Comparison of ENCODE assay signal across 9 mouse cellular contexts in the genomic region with DNA sequence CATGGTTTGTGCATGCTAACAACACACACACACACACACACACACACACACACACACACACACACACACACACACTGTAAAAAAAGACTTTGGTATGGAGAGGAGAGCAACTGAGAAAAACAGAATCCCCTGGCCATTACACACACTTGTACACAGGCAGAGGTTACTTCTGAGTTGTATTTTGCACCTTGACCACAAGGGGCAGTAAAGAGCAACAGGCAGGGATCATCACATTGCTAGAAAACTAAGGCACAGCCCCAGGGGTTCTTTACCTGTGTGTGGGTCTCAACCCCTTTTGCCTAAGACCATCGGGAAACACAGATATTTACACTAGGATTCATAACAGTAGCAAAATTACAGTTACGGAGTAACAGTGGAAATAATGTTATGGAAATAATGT. TPM values are rescaled to one million over a fixed set of nuclear protein-coding genes. Genes with fewer than 3 reads are reported as not detected.
DNase-seq lines count a peak whose midpoint lies in the region; ATAC-seq and TF ChIP-seq lines count a peak whose summit lies in the region.
"Had no signal": no experiment of that assay in that cellular context is flagged by ENCODE, and none has a peak within 500 bp of the region (broad histone marks: within the 10 kb centered on the region; RNA-seq: fewer than 3 reads in every experiment).

No protein-coding gene starts in this region.

- intact Hi-C loops in gastrocnemius, adult 2 months (cut with DNase I), result no loop called here

- H3K4me2 ChIP-seq in hindbrain, postnatal 0 days (ENCODE audit: low read depth, low read length), result no peak overlapping the region
- H3K4me2 ChIP-seq in midbrain, embryonic 13.5 days (replicated peaks), result no peak overlapping the region
- H3K4me2 ChIP-seq: limb, embryonic 13.5 days had no signal

- peak; percentile 76 for TF ChIP-seq CTCF in gastrocnemius, adult 2 months (IDR thresholded peaks at IDR 0.05)
- peak; percentile 89 for TF ChIP-seq CTCF in hindbrain, postnatal 0 days (IDR thresholded peaks at IDR 0.05; ENCODE audit: low read depth)

- ATAC-seq in hindbrain, postnatal 0 days, result 0 out of 2 replicates have a peak, but pooled peaks have one; percentile 59
- ATAC-seq in midbrain, embryonic 13.5 days, result 0 out of 2 replicates have a peak, but pooled peaks have one; percentile 20

- 52% methylated on average over 2 of the region's 2 CpGs for WGBS in hindbrain, postnatal 0 days
- WGBS in midbrain, embryonic 13.5 days, result 49% methylated on average over 2 of the region's 2 CpGs

- DNase-seq in gastrocnemius, adult 2 months, result no peak
- no peak for DNase-seq in gastrocnemius, adult 18-20 months (ENCODE audit: low spot score)
- DNase-seq in 416B (ENCODE audit: low read depth) (peak; percentile 70), adipocyte (ENCODE audit: low spot score) (peak; percentile 84)
- peak; percentile 66 for DNase-seq in hindbrain, postnatal 0 days (ENCODE audit: low spot score)
- no peak for DNase-seq in urinary bladder, adult 18-20 months (ENCODE audit: low spot score in 2 of 2)
- DNase-seq in ovary, adult 18-20 months (ENCODE audit: low spot score), result no peak

- H3K27ac ChIP-seq in gastrocnemius, adult 2 months, result no peak overlapping the region
- H3K27ac ChIP-seq in hindbrain, postnatal 0 days, result no peak overlapping the region
- H3K27ac ChIP-seq in midbrain, embryonic 13.5 days, result no peak overlapping the region
- H3K27ac ChIP-seq: limb, embryonic 13.5 days had no signal

- H3K4me3 ChIP-seq in gastrocnemius, adult 2 months, result no peak overlapping the region
- H3K4me3 ChIP-seq in hindbrain, postnatal 0 days (ENCODE audit: low read length), result no peak overlapping the region
- H3K4me3 ChIP-seq in midbrain, embryonic 13.5 days (replicated peaks), result no peak overlapping the region
- H3K4me3 ChIP-seq: limb, embryonic 13.5 days had no signal

- H3K9me3 ChIP-seq in hindbrain, postnatal 0 days (ENCODE audit: low read length), result no peaks in the 10 kb centered on the region
- peaks cover 3% of the 10 kb centered on the region; the same call in 1 of the 2 replicates for H3K9me3 ChIP-seq in midbrain, embryonic 13.5 days
- H3K9me3 ChIP-seq: limb, embryonic 13.5 days had no signal

- no peaks in the 10 kb centered on the region for H3K36me3 ChIP-seq in hindbrain, postnatal 0 days (ENCODE audit: insufficient read depth, low read length)
- H3K36me3 ChIP-seq in midbrain, embryonic 13.5 days, result no peaks in the 10 kb centered on the region
- H3K36me3 ChIP-seq: limb, embryonic 13.5 days had no signal

- no peak overlapping the region for H3K9ac ChIP-seq in hindbrain, postnatal 0 days (replicated peaks; ENCODE audit: low read length)
- no peak overlapping the region for H3K9ac ChIP-seq in midbrain, embryonic 13.5 days (replicated peaks)
- H3K9ac ChIP-seq: limb, embryonic 13.5 days had no signal

- H3K4me1 ChIP-seq in hindbrain, postnatal 0 days (ENCODE audit: insufficient read depth, low read length), result no peaks in the 10 kb centered on the region
- peaks cover 11% of the 10 kb centered on the region for H3K4me1 ChIP-seq in midbrain, embryonic 13.5 days (replicated peaks)
- H3K4me1 ChIP-seq: limb, embryonic 13.5 days had no signal

- no peaks in the 10 kb centered on the region for H3K27me3 ChIP-seq in hindbrain, postnatal 0 days (ENCODE audit: insufficient read depth, low read length)
- H3K27me3 ChIP-seq in midbrain, embryonic 13.5 days, result no peaks in the 10 kb centered on the region
- H3K27me3 ChIP-seq: limb, embryonic 13.5 days had no signal

RNA-seq across cellular contexts. Expression of a gene that starts 7.9 kb away (rescaled TPM):
- 1 to 10 TPM; 5.4 to 6.9 TPM for total RNA-seq in gastrocnemius, adult 2 months (2021)
- 1 to 10 TPM; 6.2 to 7.7 TPM for total RNA-seq in gastrocnemius, adult 18-20 months (2021)
- 52.8 and 67.0 TPM in 2 replicates for total RNA-seq in hindbrain, postnatal 0 days (2014; rRNA removed)
- 35.5 and 37.1 TPM in 2 replicates for polyA plus RNA-seq in hindbrain, postnatal 0 days (2015; fragmentation: Nextera tagmentation; extraction: Ambion mirVana)
- polyA plus RNA-seq in midbrain, embryonic 13.5 days (2015; fragmentation: Nextera tagmentation; extraction: Ambion mirVana), result 43.4 and 48.9 TPM in 2 replicates

RNA-seq across cellular contexts. Expression of a gene that starts 16.7 kb away (rescaled TPM):
- 10 to 100 TPM; 22.4 to 26.2 TPM for total RNA-seq in gastrocnemius, adult 2 months (2021)
- 10 to 100 TPM; 24.1 to 26.1 TPM for total RNA-seq in gastrocnemius, adult 18-20 months (2021)
- 40.3 and 49.2 TPM in 2 replicates for total RNA-seq in hindbrain, postnatal 0 days (2014; rRNA removed)
- polyA plus RNA-seq in hindbrain, postnatal 0 days (2015; fragmentation: Nextera tagmentation; extraction: Ambion mirVana), result 16.8 and 17.1 TPM in 2 replicates
- 10.6 and 11.0 TPM in 2 replicates for polyA plus RNA-seq in midbrain, embryonic 13.5 days (2015; fragmentation: Nextera tagmentation; extraction: Ambion mirVana)

RNA-seq across cellular contexts. Expression of a gene that starts 16.9 kb away (rescaled TPM):
- total RNA-seq in gastrocnemius, adult 2 months (2021), result under 1 TPM; 0.20 to 0.39 TPM
- total RNA-seq in gastrocnemius, adult 18-20 months (2021), result under 1 TPM; 0.14 to 0.26 TPM
- total RNA-seq in hindbrain, postnatal 0 days (2014; rRNA removed), result 3.8 and 4.9 TPM in 2 replicates
- polyA plus RNA-seq in hindbrain, postnatal 0 days (2015; fragmentation: Nextera tagmentation; extraction: Ambion mirVana), result 11.4 TPM in 2 replicates
- polyA plus RNA-seq in midbrain, embryonic 13.5 days (2015; fragmentation: Nextera tagmentation; extraction: Ambion mirVana), result 10.9 and 12.0 TPM in 2 replicates

RNA-seq across cellular contexts. Expression of a gene that starts 25.2 kb away (rescaled TPM):
- total RNA-seq in gastrocnemius, adult 2 months (2021), result 10 to 100 TPM; 43.5 to 58.6 TPM
- total RNA-seq in gastrocnemius, adult 18-20 months (2021), result 10 to 100 TPM; 53.0 to 68.0 TPM
- total RNA-seq in hindbrain, postnatal 0 days (2014; rRNA removed), result 383 and 444 TPM in 2 replicates
- 251 and 270 TPM in 2 replicates for polyA plus RNA-seq in hindbrain, postnatal 0 days (2015; fragmentation: Nextera tagmentation; extraction: Ambion mirVana)
- polyA plus RNA-seq in midbrain, embryonic 13.5 days (2015; fragmentation: Nextera tagmentation; extraction: Ambion mirVana), result 44.2 and 54.0 TPM in 2 replicates

RNA-seq across cellular contexts. Expression of a gene that starts 29.3 kb away (rescaled TPM):
- total RNA-seq in gastrocnemius, adult 2 months (2021), result under 1 TPM; 0.05 to 0.45 TPM
- total RNA-seq in gastrocnemius, adult 18-20 months (2021), result under 1 TPM; 0.21 to 0.28 TPM
- 192 and 215 TPM in 2 replicates for total RNA-seq in hindbrain, postnatal 0 days (2014; rRNA removed)
- polyA plus RNA-seq in hindbrain, postnatal 0 days (2015; fragmentation: Nextera tagmentation; extraction: Ambion mirVana), result 30.0 and 33.2 TPM in 2 replicates
- polyA plus RNA-seq in midbrain, embryonic 13.5 days (2015; fragmentation: Nextera tagmentation; extraction: Ambion mirVana), result 39.9 and 42.3 TPM in 2 replicates

Comparison
In these comparisons a context has a peak if more than half of its experiments do, and no peak if none do; other contexts are left out.
1. DNase-seq: peak in 416B (single experiment), adipocyte (single experiment) and hindbrain, postnatal 0 days (single experiment); none in gastrocnemius, adult 2 months (single experiment), gastrocnemius, adult 18-20 months (single experiment), urinary bladder, adult 18-20 months (0 of 2) and ovary, adult 18-20 months (single experiment).